Mouse (Mus musculus) heart, postnatal 0 days (tissue): Measurements from ENCODE around the gene Rimklb. TPM values are rescaled to one million over a fixed set of nuclear protein-coding genes. Genes with fewer than 3 reads are reported as not detected.

Experiments
- ATAC-seq: fragments of 200-750 bp; cut with Nextera tagmentation; 2 replicates; pipeline ENCODE4 v1.8.0; 2017; ENCODE audit warnings: low read depth, moderate number of reproducible peaks, moderate library complexity; ENCODE audit not compliant: insufficient read depth
- DNase-seq: peaks from one replicate; pipeline ENCODE4 v3.0.0-alpha.2; 2016; ENCODE audit warnings: low spot score
- H3K27ac ChIP-seq: fragments of 300-500 bp; sonication (generic); 2 replicates; pipeline ENCODE4 v1.5.1; 2014; ENCODE audit warnings: low read depth, mild to moderate bottlenecking
- H3K27me3 ChIP-seq: fragments of 300-500 bp; sonication (generic); 2 replicates; pipeline ENCODE4 v1.6.1; 2014; ENCODE audit warnings: low read length, mixed read lengths; ENCODE audit not compliant: control insufficient read depth, insufficient read depth
- H3K36me3 ChIP-seq: fragments of 300-500 bp; sonication (generic); replicated peaks from 2 replicates; pipeline ENCODE4 v1.6.1; 2014; ENCODE audit warnings: low read length, mixed read lengths; ENCODE audit not compliant: control insufficient read depth, insufficient read depth
- H3K4me1 ChIP-seq: fragments of 300-500 bp; sonication (generic); 2 replicates; pipeline ENCODE4 v1.6.1; 2014; ENCODE audit warnings: antibody characterized with exemption; ENCODE audit not compliant: control insufficient read depth, insufficient read depth
- H3K4me2 ChIP-seq: fragments of 300-500 bp; sonication (generic); 2 replicates; pipeline ENCODE4 v1.6.1; 2014; ENCODE audit warnings: low read depth, mild to moderate bottlenecking, low read length, moderate library complexity
- H3K4me3 ChIP-seq: fragments of 300-500 bp; sonication (generic); 2 replicates; pipeline ENCODE4 v1.5.1; 2014; ENCODE audit warnings: low read depth, low read length
- H3K9ac ChIP-seq: fragments of 300-500 bp; sonication (generic); replicated peaks from 2 replicates; pipeline ENCODE4 v1.6.1; 2014; ENCODE audit warnings: low read depth, low read length, mixed read lengths
- H3K9me3 ChIP-seq: fragments of 300-500 bp; sonication (generic); replicated peaks from 2 replicates; pipeline ENCODE4 v1.6.1; 2016; ENCODE audit warnings: low read length; ENCODE audit not compliant: control insufficient read depth
- CTCF ChIP-seq: IDR thresholded peaks from 2 replicates; pipeline ENCODE4 v1.5.1; 2016; ENCODE audit warnings: antibody characterized with exemption, control low read depth, low read depth
- EP300 ChIP-seq: IDR thresholded peaks from 2 replicates; pipeline ENCODE4 v1.6.1; 2016; ENCODE audit warnings: antibody characterized with exemption, low read depth
- WGBS: fragments of 180-500 bp; shearing (Covaris S2); extraction: QIAGEN DNeasy Blood & Tissue Kit; methylation state at CpG from one replicate; pipeline ENCODE4 v1.1.7; 2014; 5-methylcytosine and 5-hydroxymethylcytosine counted together
- polyA plus RNA-seq: library from polyadenylated mRNA; unstranded; fragments of >200 nt; fragmentation: Nextera tagmentation; extraction: Ambion mirVana; gene quantifications from 2 replicates; pipeline ENCODE4 v1.2.1, GENCODE M21; 2015
- total RNA-seq: library from RNA; depleted of rRNA; stranded (reverse); fragments of >200 nt; gene quantifications from 2 replicates; pipeline ENCODE4 v1.2.3, GENCODE M21; 2014; ENCODE audit warnings: low replicate concordance

The Rimklb gene
- total and polyA plus RNA-seq, 2 experiments from 2014 or later = 0.79 TPM; not detected in 1

GRCm38 (mm10) chr6:122539564-122539963, 41.0 kb upstream of the Rimklb start:
- no peak overlapping the region for H3K4me2 ChIP-seq
- no peak overlapping the region for H3K9ac ChIP-seq
- no peak for TF ChIP-seq CTCF
- TF ChIP-seq EP300 = no peak
- WGBS = 87% methylated on average over 9 of the region's 9 CpGs
- H3K4me1 ChIP-seq = no peaks in the 10 kb centered on the region
- H3K36me3 ChIP-seq = no peaks in the 10 kb centered on the region
- H3K4me3 ChIP-seq = no peak overlapping the region
- DNase-seq (no peak), ATAC-seq (no peak)
- no peaks in the 10 kb centered on the region for H3K27me3 ChIP-seq
- no peak overlapping the region for H3K27ac ChIP-seq
- no peaks in the 10 kb centered on the region for H3K9me3 ChIP-seq

GRCm38 (mm10) chr6:122534032-122534431, 35.5 kb upstream of the Rimklb start:
- TF ChIP-seq CTCF (no peak), EP300 (no peak)

GRCm38 (mm10) chr6:122532883-122533302, 34.3 kb upstream of the Rimklb start:
- no peak for ATAC-seq
- Histone ChIP-seq H3K9me3 (no peaks in the 10 kb centered on the region), H3K27me3 (no peaks in the 10 kb centered on the region), H3K4me2 (peak overlapping the region; percentile 30; the same call in 1 of the 2 replicates), H3K9ac (no peak overlapping the region), H3K27ac (no peak overlapping the region), H3K4me3 (no peak overlapping the region), H3K36me3 (no peaks in the 10 kb centered on the region), H3K4me1 (no peaks in the 10 kb centered on the region)
- DNase-seq = peak; percentile 12
- TF ChIP-seq EP300 (no peak), CTCF (no peak)
- WGBS = 13% methylated on average over 4 of the region's 4 CpGs

More at GRCm38 (mm10) chr6:122534032-122534431, 35.5 kb upstream of the Rimklb start:
- Histone ChIP-seq H3K4me1 (no peaks in the 10 kb centered on the region), H3K9ac (no peak overlapping the region), H3K4me3 (no peak overlapping the region), H3K27ac (no peak overlapping the region), H3K36me3 (no peaks in the 10 kb centered on the region), H3K4me2 (no peak overlapping the region), H3K9me3 (no peaks in the 10 kb centered on the region), H3K27me3 (no peaks in the 10 kb centered on the region)
- WGBS = 59% methylated on average over 3 of the region's 3 CpGs
- DNase-seq (no peak), ATAC-seq (no peak)

DNA sequence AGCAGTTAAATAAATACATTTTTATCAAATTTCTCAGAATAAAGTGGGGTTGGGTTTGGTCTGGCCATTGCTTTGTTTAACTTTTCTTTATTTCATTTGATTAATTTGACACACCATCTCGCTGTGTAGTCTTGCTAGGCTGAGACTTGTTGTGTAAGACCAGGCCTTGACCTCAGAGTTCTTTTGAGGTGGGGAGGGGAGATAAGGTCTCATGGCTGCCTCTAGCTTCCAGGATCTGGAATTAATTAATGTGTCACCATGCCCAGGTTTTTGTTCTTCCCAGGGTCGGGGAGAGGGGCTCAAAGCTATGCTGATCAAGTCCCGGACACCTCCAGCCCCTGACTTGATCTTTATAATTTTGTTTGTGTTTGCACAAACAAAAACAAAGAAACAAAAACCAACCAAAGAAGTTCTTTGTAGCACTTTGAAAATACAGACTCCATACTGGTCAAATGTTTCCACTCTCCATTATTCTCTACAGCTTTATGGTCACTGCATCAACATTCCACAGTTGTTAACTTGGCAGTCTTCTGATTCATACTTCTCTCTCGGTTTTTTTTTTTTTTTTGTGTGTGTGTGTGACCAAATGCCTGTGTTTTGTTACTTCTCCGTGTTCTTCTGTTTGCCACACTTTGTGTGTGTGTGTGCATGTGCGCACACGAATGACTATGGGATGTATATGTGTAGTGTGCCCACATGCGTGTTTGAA, 33.1 kb upstream of the Rimklb start:
- ATAC-seq = no peak
- Histone ChIP-seq H3K9ac (no peak overlapping the region), H3K4me2 (no peak overlapping the region), H3K27me3 (no peaks in the 10 kb centered on the region; the same call in 1 of the 2 replicates), H3K36me3 (no peaks in the 10 kb centered on the region), H3K4me3 (no peak overlapping the region), H3K9me3 (no peaks in the 10 kb centered on the region), H3K27ac (no peak overlapping the region), H3K4me1 (no peaks in the 10 kb centered on the region)
- TF ChIP-seq CTCF = no peak
- TF ChIP-seq EP300 = no peak
- 71% methylated on average over 8 of the region's 8 CpGs for WGBS
- DNase-seq = no peak

GRCm38 (mm10) chr6:122528136-122528535, 29.6 kb upstream of the Rimklb start:
- Histone ChIP-seq H3K27me3 (no peaks in the 10 kb centered on the region; the same call in 1 of the 2 replicates), H3K4me3 (no peak overlapping the region), H3K36me3 (no peaks in the 10 kb centered on the region), H3K9ac (no peak overlapping the region), H3K4me1 (no peaks in the 10 kb centered on the region), H3K4me2 (no peak overlapping the region), H3K9me3 (no peaks in the 10 kb centered on the region), H3K27ac (no peak overlapping the region)
- DNase-seq (no peak), ATAC-seq (no peak)
- no peak for TF ChIP-seq CTCF
- TF ChIP-seq EP300 = no peak
- WGBS = 67% methylated on average over 11 of the region's 11 CpGs

GRCm38 (mm10) chr6:122527596-122527995, 29.0 kb upstream of the Rimklb start:
- peak overlapping the region; percentile 24; the same call in 1 of the 2 replicates for H3K9ac ChIP-seq
- no peak for ATAC-seq
- no peak for DNase-seq
- H3K4me2 ChIP-seq = no peak overlapping the region
- TF ChIP-seq EP300 = no peak
- TF ChIP-seq CTCF = no peak
- H3K4me1 ChIP-seq = no peaks in the 10 kb centered on the region
- no peaks in the 10 kb centered on the region for H3K36me3 ChIP-seq
- H3K4me3 ChIP-seq = no peak overlapping the region
- 20% methylated on average over 12 of the region's 12 CpGs for WGBS
- H3K9me3 ChIP-seq = no peaks in the 10 kb centered on the region
- H3K27me3 ChIP-seq = no peaks in the 10 kb centered on the region; the same call in 1 of the 2 replicates
- H3K27ac ChIP-seq = no peak overlapping the region
